Mouse (Mus musculus) stomach, postnatal 0 days (tissue): ENCODE results near the gene Ric8b.

ENCODE experiments used
- CTCF ChIP-seq: IDR thresholded peaks from 2 replicates; pipeline ENCODE4 v1.5.1; 2016; ENCODE audit warnings: antibody characterized with exemption, low read depth, mild to moderate bottlenecking, moderate library complexity
- EP300 ChIP-seq: optimal IDR thresholded peaks from 2 replicates; pipeline ENCODE3; 2016; ENCODE audit warnings: antibody characterized with exemption

GRCm38 (mm10) chr10:84879823-84880571, 37.4 kb upstream of the Ric8b start:
- TF ChIP-seq CTCF (no peak), EP300 (no peak)
